Mouse (Mus musculus) E14TG2a.4 (cell line): ENCODE measurements at regions not wholly inside any gene's neighbourhood (a gene's known extent, or its start where the extent isn't known, plus 50 kb on each side); places are given as distances from the start of the nearest gene placed in this dataset.
A peak's percentile ranks its signal among the peaks of the same experiment; 100 is the strongest.

ENCODE experiments used
- H3K27me3 ChIP-seq: 2 replicates; pipeline ENCODE4 v1.6.1; 2014; ENCODE audit warnings: low read length, control low read depth; ENCODE audit not compliant: insufficient read depth
- H3K36me3 ChIP-seq: 2 replicates; pipeline ENCODE4 v1.6.1; 2014; ENCODE audit warnings: low read length, control low read depth; ENCODE audit not compliant: insufficient read depth
- H3K4me1 ChIP-seq: replicated peaks from 2 replicates; pipeline ENCODE4 v1.6.1; 2014; ENCODE audit warnings: low read depth, low read length, control low read depth
- H3K4me3 ChIP-seq: replicated peaks from 2 replicates; pipeline ENCODE4 v1.5.1; 2014; ENCODE audit warnings: mild to moderate bottlenecking, low read length
- H3K9me3 ChIP-seq: 2 replicates; pipeline ENCODE4 v1.6.1; 2014; ENCODE audit warnings: low read length, control low read depth
- CTCF ChIP-seq: conservative IDR thresholded peaks from 2 replicates; pipeline ENCODE4 v1.5.1; 2014; ENCODE audit warnings: low read length
- NANOG ChIP-seq: IDR thresholded peaks from 2 replicates; pipeline ENCODE4 v1.6.1; 2014; ENCODE audit warnings: borderline replicate concordance, low read length, mixed read lengths
- POU5F1 ChIP-seq: IDR thresholded peaks from 2 replicates; pipeline ENCODE4 v1.6.1; 2014; ENCODE audit warnings: low read length, borderline replicate concordance

DNA sequence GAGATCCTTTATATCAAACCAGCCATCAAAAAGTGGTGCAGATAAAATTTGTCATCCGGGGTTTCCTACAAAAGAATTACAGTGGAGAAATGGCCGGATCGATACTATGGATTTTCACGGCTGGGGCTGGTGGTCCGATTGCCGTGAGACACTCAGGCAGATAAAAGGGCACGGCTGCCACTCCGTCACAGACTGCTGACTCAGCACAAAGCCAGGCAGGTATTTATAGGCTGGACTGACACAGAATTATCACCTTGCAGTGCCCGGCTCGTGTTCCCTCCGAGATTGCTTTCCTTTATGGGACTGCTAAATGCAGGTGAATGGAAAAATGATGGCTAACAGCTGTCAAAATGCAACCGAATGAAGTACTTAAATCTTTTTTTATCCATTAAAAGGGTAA, 199.5 kb upstream of the Zfp64 start:
- Histone ChIP-seq H3K4me3 (no peak overlapping the region), H3K27me3 (peaks cover 7% of the 10 kb centered on the region; the same call in 1 of the 2 replicates), H3K9me3 (no peaks in the 10 kb centered on the region), H3K36me3 (no peaks in the 10 kb centered on the region), H3K4me1 (no peaks in the 10 kb centered on the region; the same call in 1 of the 2 replicates)
- no peak for TF ChIP-seq NANOG
- TF ChIP-seq POU5F1 = no peak
- no peak for TF ChIP-seq CTCF

DNA sequence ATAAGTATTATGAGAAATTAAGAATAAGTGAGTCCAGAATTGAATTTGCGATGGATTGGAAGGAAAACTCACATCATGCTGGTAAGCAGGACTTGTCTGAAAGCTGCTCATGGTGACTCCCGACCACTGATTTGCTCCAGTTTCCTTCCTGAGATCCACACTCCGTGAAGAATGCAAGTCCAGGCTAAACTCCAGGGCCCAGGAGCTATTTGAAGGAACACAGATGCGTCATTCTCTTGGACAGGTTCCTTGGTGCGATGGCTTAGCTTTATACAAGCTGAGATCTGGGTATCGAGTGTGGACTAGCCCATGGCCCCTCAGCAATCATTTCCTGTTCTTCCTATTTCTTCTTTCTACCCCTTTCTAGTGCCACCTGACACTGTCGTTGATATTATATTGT, 192.3 kb upstream of the Zfp64 start:
- H3K9me3 ChIP-seq = peaks cover 11% of the 10 kb centered on the region
- H3K4me3 ChIP-seq = no peak overlapping the region
- TF ChIP-seq NANOG (no peak), CTCF (no peak), POU5F1 (no peak)

DNA sequence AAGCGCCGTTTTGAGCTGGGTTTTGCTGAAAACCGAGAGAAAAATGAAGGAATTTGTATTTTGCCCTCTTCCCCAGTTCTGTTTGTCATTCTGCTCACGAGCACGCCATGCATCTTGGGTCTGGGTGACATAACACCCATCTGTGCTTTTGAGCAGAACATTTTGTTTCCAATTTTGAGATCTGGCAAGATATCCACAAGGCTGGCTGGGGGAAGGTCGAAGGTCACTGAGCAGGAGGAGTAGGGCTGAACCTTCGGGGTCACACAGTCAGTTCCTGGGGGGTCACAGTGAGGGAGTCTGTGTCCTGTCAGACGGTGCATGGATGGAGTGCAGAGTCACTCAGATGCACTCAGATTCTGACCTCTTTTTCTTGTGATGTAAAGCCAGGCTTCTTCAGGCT, 186.8 kb upstream of the Zfp64 start:
- TF ChIP-seq CTCF = no peak
- TF ChIP-seq POU5F1 = no peak
- TF ChIP-seq NANOG = no peak
- Histone ChIP-seq H3K4me3 (no peak overlapping the region), H3K4me1 (no peaks in the 10 kb centered on the region)

More for the DNA sequence above, 192.3 kb upstream of the Zfp64 start:
- 0 out of 2 replicates have a peak, but pooled peaks cover 7% of the 10 kb centered on the region for H3K27me3 ChIP-seq
- H3K4me1 ChIP-seq = no peaks in the 10 kb centered on the region
- H3K36me3 ChIP-seq = no peaks in the 10 kb centered on the region

DNA sequence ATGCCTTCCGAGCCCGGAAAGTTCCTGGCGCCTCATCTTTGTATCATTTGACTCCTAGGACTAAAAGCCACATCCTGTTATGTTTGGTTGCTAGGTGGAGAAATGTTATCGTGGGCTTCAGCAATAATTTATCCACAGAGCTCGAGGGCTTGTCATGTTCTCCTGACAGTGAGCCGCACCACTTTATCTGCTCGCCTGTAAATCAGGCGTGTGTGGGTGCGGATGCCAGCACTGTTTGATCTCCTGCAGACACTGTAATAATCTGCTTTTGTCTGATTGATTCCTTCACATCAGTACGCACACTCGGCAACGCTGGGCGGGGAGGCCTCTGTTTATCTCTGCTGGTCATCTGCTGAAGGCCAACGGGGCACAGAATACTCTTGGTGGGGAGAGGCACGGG, 178.5 kb upstream of the Zfp64 start:
- Histone ChIP-seq H3K27me3 (peaks cover 17% of the 10 kb centered on the region), H3K36me3 (no peaks in the 10 kb centered on the region), H3K4me1 (peaks cover 4% of the 10 kb centered on the region; the same call in 1 of the 2 replicates), H3K9me3 (0 out of 2 replicates have a peak, but pooled peaks cover 7% of the 10 kb centered on the region), H3K4me3 (no peak overlapping the region)
- no peak for TF ChIP-seq CTCF
- TF ChIP-seq POU5F1 = no peak
- TF ChIP-seq NANOG = no peak

More for the DNA sequence above, 186.8 kb upstream of the Zfp64 start:
- Histone ChIP-seq H3K36me3 (no peaks in the 10 kb centered on the region), H3K27me3 (no peaks in the 10 kb centered on the region; the same call in 1 of the 2 replicates), H3K9me3 (peaks cover 8% of the 10 kb centered on the region; the same call in 1 of the 2 replicates)

DNA sequence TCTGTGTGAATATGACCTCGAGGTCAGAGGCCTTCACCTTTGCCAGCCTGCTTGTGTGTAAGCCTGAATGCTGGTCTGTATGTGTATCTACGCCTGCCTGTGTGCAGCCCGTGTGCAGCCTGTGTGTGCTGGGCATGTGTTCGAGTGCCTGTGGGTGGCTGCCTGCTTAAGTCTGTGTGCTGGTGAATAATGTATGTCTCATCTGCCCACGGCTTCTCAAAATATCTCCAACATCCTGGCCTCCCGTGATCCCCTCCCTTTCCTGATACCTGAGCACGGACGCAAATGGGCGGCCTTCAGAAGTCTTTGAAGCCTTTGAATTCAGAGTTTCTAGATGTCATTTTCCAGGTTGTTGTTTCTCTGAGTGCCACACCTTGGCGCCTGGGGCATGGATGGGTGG, 170.1 kb upstream of the Zfp64 start:
- H3K9me3 ChIP-seq = peaks cover 11% of the 10 kb centered on the region; the same call in 1 of the 2 replicates
- H3K27me3 ChIP-seq = 0 out of 2 replicates have a peak, but pooled peaks cover 6% of the 10 kb centered on the region
- no peaks in the 10 kb centered on the region for H3K36me3 ChIP-seq
- no peak for TF ChIP-seq NANOG
- H3K4me3 ChIP-seq = no peak overlapping the region
- peaks cover 14% of the 10 kb centered on the region for H3K4me1 ChIP-seq

DNA sequence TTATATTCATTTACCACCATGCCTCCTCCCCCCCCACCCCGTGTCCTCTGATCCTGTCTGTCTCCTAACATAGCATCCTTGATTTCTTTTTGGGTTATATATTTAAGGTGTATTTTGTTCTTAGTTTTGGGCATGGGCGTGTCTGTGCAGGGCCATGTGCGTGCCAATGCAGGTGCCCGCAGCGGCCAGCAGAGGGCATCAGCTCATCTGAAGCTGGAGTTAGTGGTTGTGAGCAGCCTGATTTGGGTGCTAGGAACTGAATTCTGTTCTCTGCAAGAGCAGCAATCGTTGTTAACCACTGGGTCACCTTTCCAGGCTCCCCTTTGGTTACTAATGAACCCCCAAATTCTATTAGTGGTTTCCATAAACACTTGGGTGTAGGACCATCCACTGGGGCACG, 167.5 kb upstream of the Zfp64 start:
- Histone ChIP-seq H3K36me3 (no peaks in the 10 kb centered on the region), H3K4me1 (peaks cover 14% of the 10 kb centered on the region), H3K27me3 (no peaks in the 10 kb centered on the region), H3K9me3 (peaks cover 6% of the 10 kb centered on the region; the same call in 1 of the 2 replicates), H3K4me3 (no peak overlapping the region)
- TF ChIP-seq CTCF (peak; percentile 55; the same call in 1 of the 2 replicates), POU5F1 (no peak), NANOG (no peak)

DNA sequence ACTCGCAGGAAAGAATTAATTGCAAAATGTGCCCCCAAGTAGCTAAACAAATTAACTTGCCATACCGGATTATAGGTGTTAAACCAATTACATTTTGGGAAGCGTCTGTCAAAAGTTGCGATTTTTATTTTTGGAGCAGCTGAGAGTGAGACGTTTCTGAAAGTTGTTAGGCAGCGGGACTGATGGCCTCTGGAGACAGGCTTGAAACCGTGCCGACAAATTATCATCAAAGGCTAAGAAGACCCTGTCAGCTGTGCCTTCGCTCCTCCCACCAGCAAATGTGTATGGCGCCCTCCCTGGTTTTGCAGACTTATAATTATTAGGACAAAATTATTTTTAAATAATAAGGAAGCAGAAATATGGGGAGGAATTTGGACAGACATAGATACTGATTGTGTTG, 161.5 kb upstream of the Zfp64 start:
- Histone ChIP-seq H3K9me3 (no peaks in the 10 kb centered on the region), H3K4me1 (0 out of 2 replicates have a peak, but pooled peaks cover under 1% of the 10 kb centered on the region), H3K27me3 (no peaks in the 10 kb centered on the region), H3K36me3 (no peaks in the 10 kb centered on the region), H3K4me3 (no peak overlapping the region)
- TF ChIP-seq POU5F1 (no peak), CTCF (no peak), NANOG (no peak)

DNA sequence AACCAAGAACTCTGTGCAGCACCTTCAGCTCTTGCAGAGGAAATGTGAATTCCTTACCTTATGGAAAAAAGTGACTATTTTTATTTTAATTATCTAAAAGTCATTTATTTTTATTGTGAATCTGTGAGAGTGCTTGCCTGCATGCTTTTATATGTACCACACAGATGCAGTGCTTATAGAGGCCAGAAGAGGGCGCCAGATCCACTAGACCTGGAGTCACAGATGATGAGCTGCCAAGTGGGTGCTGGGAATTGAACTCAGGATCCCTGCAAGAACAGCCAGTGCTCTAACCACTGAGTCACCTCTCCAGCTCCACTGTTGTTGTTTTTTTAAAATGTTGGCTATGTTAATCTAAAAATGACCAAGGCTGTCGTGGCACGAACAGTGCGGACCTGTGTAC, 153.7 kb upstream of the Zfp64 start:
- Histone ChIP-seq H3K4me1 (peaks cover 34% of the 10 kb centered on the region), H3K36me3 (no peaks in the 10 kb centered on the region), H3K4me3 (no peak overlapping the region), H3K9me3 (no peaks in the 10 kb centered on the region), H3K27me3 (no peaks in the 10 kb centered on the region; the same call in 1 of the 2 replicates)
- TF ChIP-seq POU5F1 = no peak
- TF ChIP-seq CTCF = peak; percentile 84

DNA sequence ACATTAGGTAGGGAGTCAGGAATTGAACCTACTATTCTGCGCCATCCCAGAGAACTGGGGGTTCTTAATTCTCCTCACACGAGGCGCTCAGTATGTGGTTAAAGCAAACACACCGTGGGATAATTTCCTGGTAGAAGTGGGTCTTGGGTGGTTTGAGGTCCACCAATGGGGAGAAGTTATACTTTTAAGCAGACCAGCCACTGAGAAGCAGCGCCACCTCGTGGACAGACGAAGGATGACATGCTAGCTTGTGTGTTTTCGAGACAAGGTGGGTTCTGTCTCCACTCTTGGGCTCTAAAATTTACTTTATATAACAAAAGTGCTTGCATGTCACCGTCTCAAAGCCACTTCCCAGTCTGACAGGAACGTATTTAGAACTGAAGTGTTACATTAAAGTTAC, 152.7 kb upstream of the Zfp64 start:
- Histone ChIP-seq H3K27me3 (no peaks in the 10 kb centered on the region; the same call in 1 of the 2 replicates), H3K4me1 (peaks cover 38% of the 10 kb centered on the region), H3K4me3 (no peak overlapping the region), H3K36me3 (no peaks in the 10 kb centered on the region), H3K9me3 (no peaks in the 10 kb centered on the region)
- TF ChIP-seq POU5F1 = no peak
- no peak for TF ChIP-seq NANOG
- peak; percentile 72 for TF ChIP-seq CTCF
